Mouse (Mus musculus): ENCODE measurements at regions not wholly inside any gene's neighbourhood (a gene's known extent, or its start where the extent isn't known, plus 50 kb on each side); places are given as distances from the start of the nearest gene placed in this dataset.

DNA sequence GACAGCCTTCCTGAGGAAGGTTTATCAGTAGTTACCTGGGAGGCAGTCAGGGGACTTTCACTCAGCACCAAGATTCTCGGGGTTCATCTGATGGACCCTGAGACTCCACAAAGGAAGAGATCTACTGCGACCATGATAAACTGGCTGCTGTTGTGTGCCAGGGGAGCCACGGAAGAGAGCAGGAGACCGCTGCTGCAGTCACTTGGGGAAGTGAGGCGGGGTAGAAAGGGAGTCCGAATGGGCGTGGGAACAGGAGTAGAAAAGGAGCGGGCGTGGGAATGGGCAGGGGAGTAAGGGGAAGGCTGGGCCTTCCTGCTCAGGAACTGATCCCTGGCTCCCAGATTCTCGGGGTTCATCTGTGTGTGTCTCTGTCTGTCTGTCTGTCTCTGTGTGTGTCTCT lies 276.2 kb upstream of the Rpl38 start:
- TF ChIP-seq CTCF (IDR thresholded peaks at IDR 0.05; ENCODE audit: borderline replicate concordance, insufficient read depth, low read depth, low read length), result no peak
- no peak for TF ChIP-seq POLR2A (IDR thresholded peaks at IDR 0.05; ENCODE audit: borderline replicate concordance, insufficient read depth, low read length)

All from cerebellum, adult 2 months (tissue).